Mouse (Mus musculus) ES-Bruce4 (cell line): Measurements from ENCODE around the gene Plcb1.

Experiments
- CTCF ChIP-seq: IDR thresholded peaks from one replicate; pipeline ENCODE4 v1.8.1; 2011; ENCODE audit warnings: low read depth, low read length
- EP300 ChIP-seq: IDR thresholded peaks from 2 replicates; pipeline ENCODE4 v1.6.1; 2011; ENCODE audit warnings: low read depth, low read length; ENCODE audit not compliant: insufficient read depth

- TF ChIP-seq CTCF (no peak), EP300 (no peak)
Measured at GRCm38 (mm10) chr2:134761029-134761428, 24.8 kb upstream of the Plcb1 start.
